ENCODE assay signal across 22 mouse cellular contexts in the genomic region with DNA sequence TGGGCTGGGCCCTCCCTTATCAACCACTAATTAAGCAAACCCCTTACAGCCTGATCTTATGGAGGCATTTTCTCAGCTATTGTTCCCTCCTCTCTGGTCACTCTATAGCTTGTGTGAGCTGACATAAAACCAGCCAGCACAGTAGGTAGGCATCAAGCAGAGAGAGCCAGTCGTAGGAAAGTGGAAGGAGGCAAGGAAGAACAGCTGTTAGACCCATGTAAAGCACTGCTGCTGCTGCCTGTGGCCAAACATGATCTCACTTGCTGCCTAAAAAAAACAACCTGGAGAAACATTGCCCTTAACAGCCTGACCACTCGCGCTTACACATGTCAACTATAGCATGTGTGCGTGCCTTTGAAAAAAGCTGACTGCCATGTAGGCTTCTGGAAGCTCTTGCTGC.
"Had no signal": no experiment of that assay in that cellular context is flagged by ENCODE, and none has a peak within 500 bp of the region (broad histone marks: within the 10 kb centered on the region; RNA-seq: fewer than 3 reads in every experiment).

No protein-coding gene starts in this region.

- DNase-seq: kidney, adult 2 months; kidney, postnatal 14 days; kidney, postnatal 4 days; left cerebral cortex, postnatal 4 days; liver, postnatal 0 days; lung, embryonic 14.5 days; midbrain, embryonic 14.5 days; right cerebral cortex, adult 18-20 months; right cerebral cortex, postnatal 14 days; right cerebral cortex, postnatal 4 days; spleen, adult 18-20 months; thymus, postnatal 25 days had no signal

- H3K27me3 ChIP-seq: limb, embryonic 15.5 days; neural tube, embryonic 12.5 days; neural tube, embryonic 15.5 days; stomach, embryonic 15.5 days had no signal

- H3K9me3 ChIP-seq: limb, embryonic 15.5 days; neural tube, embryonic 12.5 days; neural tube, embryonic 15.5 days; stomach, embryonic 15.5 days had no signal

- ATAC-seq: intestine, postnatal 0 days; liver, postnatal 0 days; lung, postnatal 0 days had no signal

- H3K9ac ChIP-seq: limb, embryonic 15.5 days; liver, embryonic 14.5 days; liver, postnatal 0 days; lung, embryonic 14.5 days; neural tube, embryonic 12.5 days; neural tube, embryonic 15.5 days; stomach, embryonic 15.5 days had no signal

- H3K4me3 ChIP-seq: limb, embryonic 15.5 days; neural tube, embryonic 12.5 days; neural tube, embryonic 15.5 days; stomach, embryonic 15.5 days had no signal

- H3K27ac ChIP-seq: limb, embryonic 15.5 days; liver, embryonic 14.5 days; macrophage; neural tube, embryonic 12.5 days; neural tube, embryonic 15.5 days; stomach, embryonic 15.5 days had no signal

- H3K36me3 ChIP-seq: limb, embryonic 15.5 days; neural tube, embryonic 12.5 days; neural tube, embryonic 15.5 days; stomach, embryonic 15.5 days had no signal

- H3K4me2 ChIP-seq: limb, embryonic 15.5 days; liver, embryonic 11.5 days; lung, embryonic 14.5 days; midbrain, embryonic 11.5 days; neural tube, embryonic 12.5 days; neural tube, embryonic 15.5 days; stomach, embryonic 15.5 days had no signal
